Mouse (Mus musculus): ENCODE data around the gene Gm45837.

Gm45837 gene

GRCm38 (mm10) chr7:101466581-101467081 lies 55.9 kb downstream of the Gm45837 start:
- no peak for DNase-seq

GRCm38 (mm10) chr7:101471423-101471822 lies 60.7 kb downstream of the Gm45837 start:
- DNase-seq: no peak

GRCm38 (mm10) chr7:101471968-101472480 lies 61.3 kb downstream of the Gm45837 start:
- no peak for DNase-seq

GRCm38 (mm10) chr7:101472598-101473558 lies 62.2 kb downstream of the Gm45837 start:
- DNase-seq: no peak

- DNase-seq: no peak
Measured at GRCm38 (mm10) chr7:101474399-101474811, 63.7 kb downstream of the Gm45837 start.

- no peak for DNase-seq
Measured at GRCm38 (mm10) chr7:101476028-101476427, 65.3 kb downstream of the Gm45837 start.

- DNase-seq: no peak
Measured at GRCm38 (mm10) chr7:101476493-101476892, 65.8 kb downstream of the Gm45837 start.

GRCm38 (mm10) chr7:101477200-101477599 lies 66.5 kb downstream of the Gm45837 start:
- DNase-seq: no peak

- no peak for DNase-seq
Measured at GRCm38 (mm10) chr7:101478099-101478498, 67.4 kb downstream of the Gm45837 start.

- DNase-seq: no peak
Measured at GRCm38 (mm10) chr7:101479841-101480240, 69.2 kb downstream of the Gm45837 start.

- DNase-seq: no peak
Measured at GRCm38 (mm10) chr7:101480671-101481070, 70.0 kb downstream of the Gm45837 start.

GRCm38 (mm10) chr7:101481872-101482498 lies 71.3 kb downstream of the Gm45837 start:
- DNase-seq: no peak

- no peak for DNase-seq
Measured at GRCm38 (mm10) chr7:101482499-101483081, 71.9 kb downstream of the Gm45837 start.

GRCm38 (mm10) chr7:101483498-101484115 lies 72.9 kb downstream of the Gm45837 start:
- DNase-seq: no peak

- no peak for DNase-seq
Measured at GRCm38 (mm10) chr7:101487102-101487501, 76.4 kb downstream of the Gm45837 start.

- DNase-seq: no peak
Measured at GRCm38 (mm10) chr7:101490952-101491351, 80.3 kb downstream of the Gm45837 start.

- DNase-seq: no peak
Measured at GRCm38 (mm10) chr7:101498385-101498784, 87.7 kb downstream of the Gm45837 start.

GRCm38 (mm10) chr7:101499251-101499650 lies 88.6 kb downstream of the Gm45837 start:
- no peak for DNase-seq

- DNase-seq: no peak
Measured at GRCm38 (mm10) chr7:101499701-101500100, 89.0 kb downstream of the Gm45837 start.

- no peak for DNase-seq
Measured at GRCm38 (mm10) chr7:101501236-101501635, 90.5 kb downstream of the Gm45837 start.

GRCm38 (mm10) chr7:101501675-101502074 lies 91.0 kb downstream of the Gm45837 start:
- DNase-seq: no peak

GRCm38 (mm10) chr7:101503351-101503750 lies 92.7 kb downstream of the Gm45837 start:
- no peak for DNase-seq

- DNase-seq: no peak
Measured at GRCm38 (mm10) chr7:101503803-101504202, 93.1 kb downstream of the Gm45837 start.

Measured in right cerebral cortex, postnatal 14 days (tissue).